Mouse (Mus musculus) embryonic facial prominence, embryonic 12.5 days (tissue): ENCODE results near the gene Fkbp6. TPM values are rescaled to one million over a fixed set of nuclear protein-coding genes. Genes with fewer than 3 reads are reported as not detected.

ENCODE experiments used
- ATAC-seq: fragments of 200-750 bp; cut with Nextera tagmentation; 2 replicates; pipeline ENCODE4 v1.8.0; 2017; ENCODE audit not compliant: insufficient number of reproducible peaks, insufficient read depth, low FRiP score, low TSS enrichment
- H3K27ac ChIP-seq: fragments of 300-500 bp; sonication (generic); 2 replicates; pipeline ENCODE4 v1.5.1; 2016; ENCODE audit warnings: mild to moderate bottlenecking
- H3K27me3 ChIP-seq: fragments of 300-500 bp; sonication (generic); 2 replicates; pipeline ENCODE4 v1.6.1; 2016; ENCODE audit warnings: mild to moderate bottlenecking, moderate library complexity
- H3K36me3 ChIP-seq: fragments of 300-500 bp; sonication (generic); 2 replicates; pipeline ENCODE4 v1.6.1; 2016; ENCODE audit warnings: mild to moderate bottlenecking
- H3K4me1 ChIP-seq: fragments of 300-500 bp; sonication (generic); 2 replicates; pipeline ENCODE4 v1.6.1; 2016
- H3K4me2 ChIP-seq: fragments of 300-500 bp; sonication (generic); replicated peaks from 2 replicates; pipeline ENCODE4 v1.6.1; 2016; ENCODE audit warnings: mild to moderate bottlenecking, moderate library complexity
- H3K4me3 ChIP-seq: fragments of 300-500 bp; sonication (generic); 2 replicates; pipeline ENCODE4 v1.5.1; 2016; ENCODE audit warnings: mild to moderate bottlenecking
- H3K9ac ChIP-seq: fragments of 300-500 bp; sonication (generic); 2 replicates; pipeline ENCODE4 v1.6.1; 2016; ENCODE audit warnings: mild to moderate bottlenecking, moderate library complexity
- H3K9me3 ChIP-seq: fragments of 300-500 bp; sonication (generic); 2 replicates; pipeline ENCODE4 v1.6.1; 2016; ENCODE audit warnings: mild to moderate bottlenecking, moderate library complexity
- WGBS: fragments of 180-500 bp; shearing (Covaris S2); methylation state at CpG from one replicate; pipeline ENCODE4 v1.1.7; 2016; 5-methylcytosine and 5-hydroxymethylcytosine counted together
- microRNA-seq: library from miRNA; unstranded; fragments of <30 nt; microRNA quantifications from one replicate; pipeline ENCODE4, GENCODE M21; 2017
- polyA plus RNA-seq: library from polyadenylated mRNA; unstranded; fragments of >200 nt; fragmentation: Nextera tagmentation; extraction: Ambion mirVana; gene quantifications from 2 replicates; pipeline ENCODE4 v1.2.1, GENCODE M21; 2016

Gene Fkbp6
- polyA plus RNA-seq, 1 experiment from 2014 or later: not detected

DNA sequence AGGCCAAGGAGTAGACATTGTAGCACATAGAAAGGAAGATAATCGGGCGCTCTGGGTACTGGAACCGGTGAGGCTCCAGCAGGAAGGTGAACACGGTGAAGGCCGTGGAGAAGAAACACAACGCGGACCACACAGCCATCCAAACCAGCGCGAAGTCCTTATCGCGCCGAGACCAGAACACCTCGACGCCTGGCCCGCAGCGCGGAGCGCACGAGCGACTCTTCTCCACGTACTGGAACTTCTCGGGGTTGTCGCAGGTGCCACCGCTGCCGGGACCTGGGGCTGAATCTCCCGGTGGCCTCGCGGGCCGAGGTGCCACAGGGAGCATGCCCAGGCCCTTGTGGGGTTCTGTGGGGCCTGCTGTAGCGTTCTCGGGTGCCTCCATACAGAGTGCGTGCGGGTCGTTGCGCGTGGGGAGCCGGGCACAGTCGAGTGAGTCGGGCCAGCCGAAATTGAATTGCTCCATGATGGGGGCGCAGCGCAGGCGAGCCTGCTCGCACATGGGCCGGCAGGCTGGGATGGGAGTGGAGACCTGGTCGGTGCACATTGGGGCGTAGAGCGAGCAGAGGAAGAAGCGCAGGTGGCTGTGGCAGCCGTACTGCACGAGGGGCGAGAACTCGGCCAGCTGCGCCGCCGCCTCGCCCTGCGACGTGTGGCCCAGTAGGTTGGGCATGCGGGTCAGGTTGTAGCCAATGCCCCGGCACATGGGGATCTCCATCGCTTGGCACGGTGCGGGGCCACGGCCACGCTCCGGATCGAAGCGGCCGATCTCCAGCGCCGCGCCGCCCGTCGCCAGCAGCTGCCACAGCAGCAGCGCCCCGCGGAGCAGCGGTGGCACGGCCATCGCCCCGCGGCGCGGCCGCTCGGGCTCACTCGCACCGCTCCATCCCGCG lies 99.4 kb downstream of the Fkbp6 start:
- H3K36me3 ChIP-seq: peaks cover 19% of the 10 kb centered on the region

DNA sequence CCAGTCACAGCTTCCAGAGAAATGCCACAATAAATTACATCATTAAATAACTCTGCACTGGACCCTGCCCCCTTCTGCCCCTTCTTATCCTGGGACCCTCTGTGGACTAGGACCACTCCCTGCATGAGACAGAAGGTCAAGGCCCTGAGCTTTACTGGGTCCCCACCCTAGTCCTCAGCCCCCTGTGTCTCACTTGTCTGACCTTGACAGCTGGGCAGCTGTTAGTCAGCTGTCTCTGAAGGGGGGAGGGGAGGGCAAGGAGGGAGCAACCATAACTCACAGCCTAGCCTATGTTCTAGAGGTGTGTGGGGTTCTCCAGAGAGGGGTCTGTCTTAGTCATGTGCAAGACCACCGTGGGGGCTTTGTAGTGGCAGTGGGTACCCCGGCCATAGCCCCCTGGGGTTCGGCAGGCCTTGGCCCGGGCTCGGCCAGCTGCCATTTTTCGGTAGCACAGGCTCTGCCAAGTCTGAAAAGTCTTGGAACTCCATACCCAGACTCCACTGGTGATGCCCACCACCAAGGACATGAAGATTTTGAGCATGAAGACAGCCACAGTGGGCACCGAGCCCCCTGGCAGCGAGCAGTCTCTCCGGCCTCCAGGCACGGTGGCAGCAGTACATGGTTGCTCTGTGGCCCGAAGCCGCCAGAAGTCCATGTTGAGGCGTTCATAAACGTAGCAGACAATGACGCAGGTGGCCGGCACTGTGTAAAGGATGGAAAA lies 100.7 kb downstream of the Fkbp6 start:
- Histone ChIP-seq H3K9me3 (no peaks in the 10 kb centered on the region), H3K4me3 (peak overlapping the region; percentile 63), H3K27me3 (peaks cover 29% of the 10 kb centered on the region), H3K36me3 (peaks cover 32% of the 10 kb centered on the region), H3K4me1 (peaks cover 22% of the 10 kb centered on the region), H3K9ac (no peak overlapping the region), H3K27ac (no peak overlapping the region), H3K4me2 (peak overlapping the region; percentile 97)
- no peak for ATAC-seq
- WGBS: 80% methylated on average over 16 of the region's 16 CpGs

More for the DNA sequence above, 99.4 kb downstream of the Fkbp6 start:
- peaks cover 29% of the 10 kb centered on the region for H3K27me3 ChIP-seq
- peaks cover 26% of the 10 kb centered on the region for H3K4me1 ChIP-seq
- H3K4me2 ChIP-seq: peak overlapping the region; percentile 97
- 2% methylated on average over 91 of the region's 92 CpGs for WGBS
- no peaks in the 10 kb centered on the region for H3K9me3 ChIP-seq
- ATAC-seq: no peak
- peak overlapping the region; percentile 59 for H3K9ac ChIP-seq
- H3K27ac ChIP-seq: peak overlapping the region; percentile 54; the same call in 1 of the 2 replicates
- peak overlapping the region; percentile 63 for H3K4me3 ChIP-seq

- Histone ChIP-seq H3K27me3 (peaks cover 29% of the 10 kb centered on the region), H3K9ac (no peak overlapping the region), H3K4me1 (peaks cover 7% of the 10 kb centered on the region), H3K27ac (no peak overlapping the region), H3K9me3 (no peaks in the 10 kb centered on the region), H3K4me2 (peak overlapping the region; percentile 5), H3K36me3 (peaks cover 49% of the 10 kb centered on the region), H3K4me3 (no peak overlapping the region)
- WGBS: 80% methylated on average over 9 of the region's 9 CpGs
- ATAC-seq: no peak
These were observed 102.5 kb downstream of the Fkbp6 start for GRCm38 (mm10) chr5:135247337-135247736.

DNA sequence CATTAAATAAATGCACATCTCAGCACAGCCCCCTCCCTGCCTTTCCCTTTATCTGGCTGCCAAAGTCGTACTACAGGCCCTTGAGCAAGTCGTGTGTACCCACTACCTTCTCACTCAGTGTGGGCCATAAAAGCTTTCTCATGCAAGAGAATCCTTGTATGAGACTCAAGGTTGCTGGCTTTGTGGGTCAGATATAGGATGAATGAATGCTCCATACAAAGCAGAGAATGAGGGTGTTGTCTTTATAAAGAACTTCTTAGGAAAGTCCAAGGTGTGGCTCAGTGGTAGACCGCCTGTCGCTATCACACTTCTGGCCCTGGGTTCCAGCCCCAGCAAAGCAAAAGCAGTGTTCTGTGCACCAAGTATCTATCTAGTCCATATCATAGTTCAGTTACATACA lies 103.3 kb downstream of the Fkbp6 start:
- Histone ChIP-seq H3K36me3 (peaks cover 57% of the 10 kb centered on the region), H3K27ac (peak overlapping the region; percentile 3; the same call in 1 of the 2 replicates), H3K4me3 (no peak overlapping the region), H3K4me2 (no peak overlapping the region), H3K27me3 (peaks cover 29% of the 10 kb centered on the region), H3K4me1 (peaks cover 6% of the 10 kb centered on the region), H3K9ac (no peak overlapping the region), H3K9me3 (no peaks in the 10 kb centered on the region)
- 73% methylated on average over 4 of the region's 4 CpGs for WGBS
- no peak for ATAC-seq

GRCm38 (mm10) chr5:135243166-135243565 lies 106.7 kb downstream of the Fkbp6 start:
- Histone ChIP-seq H3K36me3 (peaks cover 91% of the 10 kb centered on the region), H3K27ac (no peak overlapping the region), H3K4me1 (no peaks in the 10 kb centered on the region), H3K4me3 (no peak overlapping the region), H3K9ac (no peak overlapping the region), H3K27me3 (no peaks in the 10 kb centered on the region), H3K9me3 (no peaks in the 10 kb centered on the region), H3K4me2 (no peak overlapping the region)
- 100% methylated on average over 1 of the region's 1 CpGs for WGBS
- no peak for ATAC-seq

- Histone ChIP-seq H3K27ac (no peak overlapping the region), H3K36me3 (peaks cover 96% of the 10 kb centered on the region), H3K27me3 (no peaks in the 10 kb centered on the region), H3K4me1 (no peaks in the 10 kb centered on the region), H3K4me2 (no peak overlapping the region), H3K4me3 (no peak overlapping the region), H3K9me3 (no peaks in the 10 kb centered on the region), H3K9ac (no peak overlapping the region)
- ATAC-seq: no peak
- WGBS: 89% methylated on average over 3 of the region's 3 CpGs
These were observed 107.2 kb downstream of the Fkbp6 start for GRCm38 (mm10) chr5:135242608-135243007.

DNA sequence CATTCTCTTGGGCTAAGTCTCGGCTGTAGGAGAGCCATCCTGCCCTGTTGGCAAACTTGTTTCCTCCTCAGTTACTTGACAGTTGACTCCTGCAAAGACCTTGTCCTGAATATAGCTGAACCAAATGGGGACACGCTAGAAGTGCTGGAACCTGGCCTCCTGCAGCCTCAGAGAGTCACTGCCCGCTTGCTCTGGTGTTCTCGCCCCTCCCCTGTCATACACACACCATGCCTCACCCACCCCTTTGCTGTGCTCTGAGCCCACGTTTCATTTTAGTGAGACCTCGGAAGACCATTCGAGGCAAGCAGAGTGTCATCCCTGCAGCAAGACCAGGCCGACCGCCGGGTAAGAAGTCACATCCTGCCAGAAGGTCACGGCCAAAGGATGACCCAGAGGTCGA lies 107.7 kb downstream of the Fkbp6 start:
- Histone ChIP-seq H3K4me1 (no peaks in the 10 kb centered on the region), H3K9me3 (no peaks in the 10 kb centered on the region), H3K4me2 (no peak overlapping the region), H3K36me3 (peaks cover 98% of the 10 kb centered on the region), H3K27me3 (no peaks in the 10 kb centered on the region), H3K4me3 (no peak overlapping the region), H3K9ac (no peak overlapping the region), H3K27ac (no peak overlapping the region)
- ATAC-seq: no peak
- WGBS: 74% methylated on average over 12 of the region's 12 CpGs

Small RNAs within 50 kb of the gene (microRNA-seq; reads per million reads assigned to microRNA genes)
- 1.3 reads per million for gene Mir7033

Other genes with a start within 250 kb of the Fkbp6 start
- gene Tbl2, start 200.4 kb downstream of the Fkbp6 start, polyA plus RNA-seq: 24.8 and 30.0 TPM in 2 replicates
- 47.5 and 47.7 TPM in 2 replicates for gene Bcl7b, start 181.8 kb downstream of the Fkbp6 start, polyA plus RNA-seq
- gene Baz1b, start 162.8 kb downstream of the Fkbp6 start, polyA plus RNA-seq: 68.7 and 69.0 TPM in 2 replicates
- 13.2 and 15.6 TPM in 2 replicates for gene Fzd9, start 98.8 kb downstream of the Fkbp6 start, polyA plus RNA-seq
- not detected in 2 replicates for gene Trim50, start 3.3 kb upstream of the Fkbp6 start, polyA plus RNA-seq
- gene Nsun5, start 19.9 kb upstream of the Fkbp6 start, polyA plus RNA-seq: 39.7 and 41.6 TPM in 2 replicates
- 19.0 and 21.2 TPM in 2 replicates for gene Pom121, start 44.5 kb upstream of the Fkbp6 start, polyA plus RNA-seq
- gene Hip1, start 195.1 kb upstream of the Fkbp6 start, polyA plus RNA-seq: 57.9 and 60.5 TPM in 2 replicates
- gene Ccl26, start 213.5 kb upstream of the Fkbp6 start, polyA plus RNA-seq: not detected in 2 replicates
- 0.99 and 1.0 TPM in 2 replicates for gene Ccl24, start 223.0 kb upstream of the Fkbp6 start, polyA plus RNA-seq